Mouse (Mus musculus): Measurements from ENCODE around the gene Spast. TPM values are rescaled to one million over a fixed set of nuclear protein-coding genes. Genes with fewer than 3 reads are reported as not detected.

The Spast gene
- polyA plus RNA-seq, 1 experiment from 2014 or later: 41.1 TPM

DNA sequence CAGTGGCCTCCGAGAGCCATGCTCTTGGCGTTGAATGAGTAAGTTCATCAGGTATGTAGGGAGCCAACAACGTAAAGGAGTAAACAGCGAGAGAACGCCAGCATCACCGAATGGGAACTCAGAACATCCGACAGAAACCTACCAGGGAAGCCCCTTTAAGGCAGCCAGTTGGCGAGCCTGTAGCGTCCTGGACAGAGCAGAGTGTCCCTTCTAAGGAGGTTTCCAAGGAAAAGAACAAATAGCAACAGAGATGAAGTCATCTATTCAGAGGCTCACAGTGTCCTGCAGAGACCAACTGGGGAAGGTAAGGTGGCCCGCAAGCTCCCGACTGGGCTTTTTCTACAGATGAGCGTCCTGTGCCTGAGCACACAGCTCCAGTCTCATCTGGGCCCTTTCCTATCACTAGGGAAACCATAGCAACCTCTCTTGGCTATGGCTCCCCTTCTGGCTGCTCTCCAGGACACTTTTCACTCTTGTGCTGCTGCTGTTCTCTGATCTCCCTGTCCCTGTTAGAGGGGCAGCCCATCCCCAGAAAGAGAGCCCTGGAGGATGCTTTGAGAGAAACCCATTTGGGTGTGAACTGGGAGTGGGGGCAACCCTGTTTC, 85.7 kb downstream of the Spast start:
- Histone ChIP-seq H3K4me2 (ENCODE audit: low read depth, low read length, severe bottlenecking) (no peak overlapping the region), H3K4me3 (ENCODE audit: low read depth, low read length) (no peak overlapping the region), H3K9me3 (ENCODE audit: control insufficient read depth, low read length) (no peaks in the 10 kb centered on the region), H3K27ac (ENCODE audit: low read depth, low read length) (no peak overlapping the region), H3K9ac (ENCODE audit: low read length) (no peak overlapping the region), H3K4me1 (replicated peaks; ENCODE audit: control insufficient read depth, insufficient read depth, low read length) (no peaks in the 10 kb centered on the region), H3K27me3 (ENCODE audit: control insufficient read depth, insufficient read depth, low read length) (no peaks in the 10 kb centered on the region), H3K36me3 (ENCODE audit: control insufficient read depth, insufficient read depth, low read length) (no peaks in the 10 kb centered on the region; the same call in 1 of the 2 replicates)
- ATAC-seq (replicated peaks; ENCODE audit: low FRiP score) (no peak), DNase-seq (ENCODE audit: low spot score) (no peak)
- WGBS: 74% methylated on average over 12 of the region's 12 CpGs

GRCm38 (mm10) chr17:74430074-74430473, 91.3 kb downstream of the Spast start:
- Histone ChIP-seq H3K36me3 (ENCODE audit: control insufficient read depth, insufficient read depth, low read length) (no peaks in the 10 kb centered on the region), H3K9me3 (ENCODE audit: control insufficient read depth, low read length) (no peaks in the 10 kb centered on the region), H3K9ac (ENCODE audit: low read length) (no peak overlapping the region), H3K4me1 (replicated peaks; ENCODE audit: control insufficient read depth, insufficient read depth, low read length) (no peaks in the 10 kb centered on the region), H3K4me2 (ENCODE audit: low read depth, low read length, severe bottlenecking) (no peak overlapping the region), H3K4me3 (ENCODE audit: low read depth, low read length) (no peak overlapping the region), H3K27me3 (ENCODE audit: control insufficient read depth, insufficient read depth, low read length) (no peaks in the 10 kb centered on the region), H3K27ac (ENCODE audit: low read depth, low read length) (no peak overlapping the region)
- 90% methylated on average over 8 of the region's 8 CpGs for WGBS
- DNase-seq (ENCODE audit: low spot score) (no peak), ATAC-seq (replicated peaks; ENCODE audit: low FRiP score) (no peak)

DNA sequence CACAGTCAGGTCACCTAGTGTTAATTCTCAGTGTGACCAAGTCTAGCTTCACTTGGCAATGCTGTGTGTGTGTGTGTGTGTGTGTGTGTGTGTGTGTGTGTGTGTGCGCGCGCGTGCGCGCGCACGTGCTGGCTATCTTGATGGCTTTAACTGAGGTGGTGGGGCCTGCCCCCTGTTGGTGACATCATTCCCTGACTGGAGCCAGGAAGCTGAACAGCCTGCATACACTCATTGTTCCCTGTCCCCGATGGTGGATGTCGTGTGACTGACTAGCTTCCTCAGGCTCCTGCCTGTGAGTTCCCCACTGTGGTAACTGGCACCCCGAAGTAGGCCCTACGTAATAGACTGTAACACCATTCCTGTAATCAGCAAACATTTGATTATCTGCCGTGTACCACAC, 92.7 kb downstream of the Spast start:
- no peaks in the 10 kb centered on the region for H3K4me1 ChIP-seq (replicated peaks; ENCODE audit: control insufficient read depth, insufficient read depth, low read length)
- no peak overlapping the region for H3K4me3 ChIP-seq (ENCODE audit: low read depth, low read length)
- no peak overlapping the region for H3K4me2 ChIP-seq (ENCODE audit: low read depth, low read length, severe bottlenecking)
- no peak overlapping the region for H3K9ac ChIP-seq (ENCODE audit: low read length)
- H3K9me3 ChIP-seq (ENCODE audit: control insufficient read depth, low read length): no peaks in the 10 kb centered on the region
- WGBS: 70% methylated on average over 13 of the region's 13 CpGs
- H3K36me3 ChIP-seq (ENCODE audit: control insufficient read depth, insufficient read depth, low read length): no peaks in the 10 kb centered on the region
- no peaks in the 10 kb centered on the region for H3K27me3 ChIP-seq (ENCODE audit: control insufficient read depth, insufficient read depth, low read length)
- H3K27ac ChIP-seq (ENCODE audit: low read depth, low read length): no peak overlapping the region
- ATAC-seq (replicated peaks; ENCODE audit: low FRiP score): no peak
- DNase-seq (ENCODE audit: low spot score): no peak

DNA sequence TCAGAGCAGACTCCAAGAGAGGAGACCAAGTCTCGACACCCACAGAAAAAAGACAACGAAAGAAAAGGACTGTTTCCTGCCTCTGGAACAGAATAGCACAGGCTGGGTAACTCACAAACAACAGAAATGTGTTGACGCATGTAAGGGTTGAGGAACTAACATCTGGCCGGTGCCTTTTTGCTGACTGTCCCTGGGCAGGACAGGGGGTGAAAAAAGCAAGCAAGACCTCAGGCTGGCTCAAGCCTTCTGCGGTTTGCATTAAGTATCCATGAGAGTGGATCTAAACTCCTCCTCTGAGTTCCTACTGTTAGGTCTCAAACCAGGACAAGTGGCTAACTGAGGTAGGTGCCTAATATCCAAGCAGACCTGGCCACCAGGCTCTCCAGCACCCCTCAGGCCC, 93.8 kb downstream of the Spast start:
- Histone ChIP-seq H3K4me1 (replicated peaks; ENCODE audit: control insufficient read depth, insufficient read depth, low read length) (no peaks in the 10 kb centered on the region), H3K9ac (ENCODE audit: low read length) (no peak overlapping the region), H3K4me2 (ENCODE audit: low read depth, low read length, severe bottlenecking) (no peak overlapping the region), H3K9me3 (ENCODE audit: control insufficient read depth, low read length) (no peaks in the 10 kb centered on the region), H3K36me3 (ENCODE audit: control insufficient read depth, insufficient read depth, low read length) (no peaks in the 10 kb centered on the region), H3K4me3 (ENCODE audit: low read depth, low read length) (no peak overlapping the region), H3K27me3 (ENCODE audit: control insufficient read depth, insufficient read depth, low read length) (no peaks in the 10 kb centered on the region), H3K27ac (ENCODE audit: low read depth, low read length) (no peak overlapping the region)
- DNase-seq (ENCODE audit: low spot score) (no peak), ATAC-seq (replicated peaks; ENCODE audit: low FRiP score) (no peak)
- WGBS: 88% methylated on average over 5 of the region's 5 CpGs

- Histone ChIP-seq H3K4me1 (replicated peaks; ENCODE audit: control insufficient read depth, insufficient read depth, low read length) (no peaks in the 10 kb centered on the region), H3K4me2 (ENCODE audit: low read depth, low read length, severe bottlenecking) (no peak overlapping the region), H3K9ac (ENCODE audit: low read length) (no peak overlapping the region), H3K36me3 (ENCODE audit: control insufficient read depth, insufficient read depth, low read length) (no peaks in the 10 kb centered on the region), H3K27ac (ENCODE audit: low read depth, low read length) (no peak overlapping the region), H3K9me3 (ENCODE audit: control insufficient read depth, low read length) (no peaks in the 10 kb centered on the region), H3K27me3 (ENCODE audit: control insufficient read depth, insufficient read depth, low read length) (no peaks in the 10 kb centered on the region), H3K4me3 (ENCODE audit: low read depth, low read length) (no peak overlapping the region)
- DNase-seq (ENCODE audit: low spot score): no peak
- ATAC-seq (replicated peaks; ENCODE audit: low FRiP score): no peak
- 86% methylated on average over 9 of the region's 9 CpGs for WGBS
These were observed 99.0 kb downstream of the Spast start for GRCm38 (mm10) chr17:74437762-74438161.

GRCm38 (mm10) chr17:74440486-74440885, 101.7 kb downstream of the Spast start:
- Histone ChIP-seq H3K4me3 (ENCODE audit: low read depth, low read length) (no peak overlapping the region), H3K9me3 (ENCODE audit: control insufficient read depth, low read length) (no peaks in the 10 kb centered on the region), H3K4me1 (replicated peaks; ENCODE audit: control insufficient read depth, insufficient read depth, low read length) (no peaks in the 10 kb centered on the region), H3K4me2 (ENCODE audit: low read depth, low read length, severe bottlenecking) (no peak overlapping the region), H3K9ac (ENCODE audit: low read length) (no peak overlapping the region), H3K27me3 (ENCODE audit: control insufficient read depth, insufficient read depth, low read length) (no peaks in the 10 kb centered on the region), H3K36me3 (ENCODE audit: control insufficient read depth, insufficient read depth, low read length) (no peaks in the 10 kb centered on the region), H3K27ac (ENCODE audit: low read depth, low read length) (no peak overlapping the region)
- ATAC-seq (replicated peaks; ENCODE audit: low FRiP score): no peak
- no peak for DNase-seq (ENCODE audit: low spot score)
- 78% methylated on average over 5 of the region's 5 CpGs for WGBS

Other genes starting within 250 kb of the Spast start
- 77.9 and 83.7 TPM in 2 replicates for gene Memo1, start 43.5 kb upstream of the Spast start, polyA plus RNA-seq (2014; fragmentation: Nextera tagmentation; extraction: Ambion mirVana)
- 244 and 285 TPM in 2 replicates for gene Dpy30, start 15.0 kb upstream of the Spast start, polyA plus RNA-seq (2014; fragmentation: Nextera tagmentation; extraction: Ambion mirVana)
- 30.6 and 32.1 TPM in 2 replicates for gene Slc30a6, start 56.6 kb downstream of the Spast start, polyA plus RNA-seq (2014; fragmentation: Nextera tagmentation; extraction: Ambion mirVana)
- gene Nlrc4, start 120.2 kb downstream of the Spast start, polyA plus RNA-seq (2014; fragmentation: Nextera tagmentation; extraction: Ambion mirVana): 0.19 and 0.20 TPM in 2 replicates
- gene Yipf4, start 150.5 kb downstream of the Spast start, polyA plus RNA-seq (2014; fragmentation: Nextera tagmentation; extraction: Ambion mirVana): 43.9 and 51.8 TPM in 2 replicates
- gene Birc6, start 189.3 kb downstream of the Spast start, polyA plus RNA-seq (2014; fragmentation: Nextera tagmentation; extraction: Ambion mirVana): 79.2 and 94.7 TPM in 2 replicates

All from forebrain, embryonic 11.5 days (tissue).